Mouse (Mus musculus) heart, adult 2 months (tissue): ENCODE results near the gene Gtf3c1.

Source experiments
- CTCF ChIP-seq: fragments of 200-600 bp; IDR thresholded peaks from 2 replicates; pipeline ENCODE4 v1.8.1; 2022; ENCODE audit warnings: antibody characterized with exemption, mild to moderate bottlenecking, moderate library complexity
- EP300 ChIP-seq: fragments of 200-500 bp; IDR thresholded peaks from 2 replicates; pipeline ENCODE4 v1.6.1; 2011; ENCODE audit warnings: low read depth, low read length, control low read depth; ENCODE audit not compliant: insufficient read depth
- POLR2A ChIP-seq: fragments of 200-500 bp; IDR thresholded peaks from 2 replicates; pipeline ENCODE4 v1.6.1; 2011; ENCODE audit warnings: mild to moderate bottlenecking, low read depth, low read length, control low read depth; ENCODE audit not compliant: insufficient read depth

GRCm38 (mm10) chr7:125593831-125594230, 113.7 kb downstream of the Gtf3c1 start:
- TF ChIP-seq CTCF (no peak), POLR2A (no peak), EP300 (no peak)
